Mouse (Mus musculus) neural tube, embryonic 14.5 days (tissue): Measurements from ENCODE around the gene Mapkapk2. TPM values are rescaled to one million over a fixed set of nuclear protein-coding genes. Genes with fewer than 3 reads are reported as not detected.
A peak's percentile ranks its signal among the peaks of the same experiment; 100 is the strongest.
"Not testable (repeated sequence)": the region's sequence is repeated elsewhere in the genome, so short reads cannot be mapped to it uniquely, and the experiment has no call there.

Experiments used
- ATAC-seq: fragments of 200-750 bp; cut with Nextera tagmentation; 2 replicates; pipeline ENCODE4 v1.8.0; 2017; ENCODE audit warnings: low read depth, mild to moderate bottlenecking, moderate TSS enrichment, moderate library complexity
- H3K27ac ChIP-seq: fragments of 300-500 bp; sonication (generic); 2 replicates; pipeline ENCODE4 v1.5.1; 2014; ENCODE audit warnings: low read depth, mild to moderate bottlenecking, control low read depth, low read length, moderate library complexity, mixed read lengths
- H3K27me3 ChIP-seq: fragments of 300-500 bp; sonication (generic); 2 replicates; pipeline ENCODE4 v1.6.1; 2014; ENCODE audit warnings: low read length; ENCODE audit not compliant: control insufficient read depth, insufficient read depth
- H3K36me3 ChIP-seq: fragments of 300-500 bp; sonication (generic); 2 replicates; pipeline ENCODE4 v1.6.1; 2014; ENCODE audit warnings: low read length, mixed read lengths; ENCODE audit not compliant: control insufficient read depth, insufficient read depth
- H3K4me1 ChIP-seq: fragments of 300-500 bp; sonication (generic); 2 replicates; pipeline ENCODE4 v1.6.1; 2014; ENCODE audit warnings: low read length; ENCODE audit not compliant: control insufficient read depth, insufficient read depth
- H3K4me2 ChIP-seq: fragments of 300-500 bp; sonication (generic); 2 replicates; pipeline ENCODE4 v1.6.1; 2014; ENCODE audit warnings: mild to moderate bottlenecking, low read depth, low read length, control low read depth
- H3K4me3 ChIP-seq: fragments of 300-500 bp; sonication (generic); 2 replicates; pipeline ENCODE4 v1.5.1; 2014; ENCODE audit warnings: low read depth, low read length, control low read depth, mixed read lengths
- H3K9ac ChIP-seq: fragments of 300-500 bp; sonication (generic); replicated peaks from 2 replicates; pipeline ENCODE4 v1.6.1; 2014; ENCODE audit warnings: low read depth, mild to moderate bottlenecking, control low read depth, low read length, mixed read lengths
- H3K9me3 ChIP-seq: fragments of 300-500 bp; sonication (generic); 2 replicates; pipeline ENCODE4 v1.6.1; 2016; ENCODE audit warnings: low read length; ENCODE audit not compliant: control insufficient read depth
- WGBS: fragments of 180-500 bp; shearing (Covaris S2); extraction: QIAGEN DNeasy Blood & Tissue Kit; methylation state at CpG from one replicate; pipeline ENCODE4 v1.1.7; 2014; 5-methylcytosine and 5-hydroxymethylcytosine counted together
- polyA plus RNA-seq: library from polyadenylated mRNA; unstranded; fragments of >200 nt; fragmentation: Nextera tagmentation; extraction: Ambion mirVana; gene quantifications from 2 replicates; pipeline ENCODE4 v1.2.1, GENCODE M21; 2014

The Mapkapk2 gene
- 15.8 and 16.1 TPM in 2 replicates for polyA plus RNA-seq

DNA sequence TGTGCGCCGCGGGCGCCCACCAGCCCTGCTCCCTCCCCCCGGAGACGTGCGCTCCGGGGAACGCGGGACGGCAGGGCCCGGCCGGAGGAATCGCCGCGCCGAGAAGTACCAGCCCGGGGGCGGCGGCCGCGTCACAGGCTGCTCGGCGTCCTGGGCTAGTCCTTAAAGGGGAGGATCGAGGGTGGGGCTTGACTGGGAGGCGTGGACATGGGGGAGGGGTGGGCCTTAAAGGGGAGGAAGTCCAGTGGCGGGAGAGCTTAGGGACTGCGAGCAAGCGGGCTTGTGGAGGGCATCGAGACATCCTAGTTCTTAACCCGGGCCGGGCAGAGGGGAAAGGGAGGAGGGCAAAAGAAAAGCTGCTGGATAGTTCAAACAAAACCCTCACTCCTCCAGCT lies at the start of gene Mapkapk2:
Gene Mapkapk2, minus strand, starts transcription at position 127 of the 395 bp plus-strand sequence.
- Histone ChIP-seq H3K27ac (peak within 1 kb of the TSS; percentile 75), H3K9ac (peak within 1 kb of the TSS; percentile 81), H3K4me1 (peaks cover 22% of the 10 kb centered on the region), H3K4me2 (peak within 1 kb of the TSS; percentile 83), H3K36me3 (no peaks in the 10 kb centered on the region), H3K9me3 (no peaks in the 10 kb centered on the region), H3K27me3 (no peaks in the 10 kb centered on the region), H3K4me3 (peak within 1 kb of the TSS; percentile 83)
- 0% methylated on average over 15 of the region's 32 CpGs for WGBS
- ATAC-seq, result peak; percentile 96

DNA sequence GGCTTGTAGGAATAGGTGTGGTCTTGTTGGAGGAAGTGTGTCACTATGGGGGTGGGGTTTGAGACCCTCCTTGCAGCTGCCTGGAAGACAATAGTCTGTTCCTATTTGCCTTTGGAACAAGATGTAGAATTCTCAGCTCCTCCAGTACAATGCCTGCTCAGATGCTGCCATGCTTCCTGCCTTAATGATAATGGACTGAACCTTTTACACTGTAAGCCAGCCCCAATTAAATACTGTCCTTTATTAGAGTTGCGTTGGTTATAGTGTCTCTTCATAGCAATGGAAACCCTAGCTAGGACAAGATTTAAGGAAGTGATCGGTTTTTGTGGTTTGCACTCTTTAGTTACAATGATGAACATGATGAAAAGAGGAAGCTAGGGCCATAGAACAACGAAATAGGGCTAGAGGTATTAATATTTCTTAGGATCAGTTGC lies 48.6 kb upstream of the Mapkapk2 start:
- H3K27me3 ChIP-seq, result no peaks in the 10 kb centered on the region
- H3K36me3 ChIP-seq, result no peaks in the 10 kb centered on the region
- H3K4me2 ChIP-seq, result no peak overlapping the region
- H3K4me1 ChIP-seq, result no peaks in the 10 kb centered on the region
- H3K4me3 ChIP-seq, result no peak overlapping the region
- no peak overlapping the region for H3K9ac ChIP-seq
- 88% methylated on average over 3 of the region's 3 CpGs for WGBS
- no peak overlapping the region for H3K27ac ChIP-seq
- ATAC-seq, result no peak
- no peaks in the 10 kb centered on the region for H3K9me3 ChIP-seq

DNA sequence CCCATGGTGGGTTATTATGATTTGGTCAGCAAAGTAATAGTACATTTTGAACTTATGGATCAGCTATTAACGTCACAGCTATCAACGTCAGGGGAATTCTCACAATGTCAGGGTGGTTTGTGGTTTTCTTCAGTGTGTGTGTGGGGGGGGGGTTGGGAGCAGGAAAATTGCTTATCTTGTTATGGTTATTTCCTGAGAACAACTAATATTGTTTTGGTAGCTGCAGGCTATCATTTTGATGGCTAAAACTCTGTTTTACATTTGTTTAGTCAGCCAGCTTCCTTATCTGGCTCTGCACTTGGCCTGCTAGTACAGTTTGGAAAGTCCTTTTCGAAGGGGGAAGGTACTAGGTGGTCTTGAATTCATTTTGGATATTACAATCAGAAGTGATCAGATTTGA lies 47.6 kb upstream of the Mapkapk2 start:
- H3K36me3 ChIP-seq, H3K9me3 ChIP-seq, H3K27ac ChIP-seq, ATAC-seq, H3K27me3 ChIP-seq, H3K9ac ChIP-seq, H3K4me2 ChIP-seq, H3K4me1 ChIP-seq, H3K4me3 ChIP-seq: not testable (repeated sequence)
- WGBS, result 80% methylated on average over 3 of the region's 3 CpGs

DNA sequence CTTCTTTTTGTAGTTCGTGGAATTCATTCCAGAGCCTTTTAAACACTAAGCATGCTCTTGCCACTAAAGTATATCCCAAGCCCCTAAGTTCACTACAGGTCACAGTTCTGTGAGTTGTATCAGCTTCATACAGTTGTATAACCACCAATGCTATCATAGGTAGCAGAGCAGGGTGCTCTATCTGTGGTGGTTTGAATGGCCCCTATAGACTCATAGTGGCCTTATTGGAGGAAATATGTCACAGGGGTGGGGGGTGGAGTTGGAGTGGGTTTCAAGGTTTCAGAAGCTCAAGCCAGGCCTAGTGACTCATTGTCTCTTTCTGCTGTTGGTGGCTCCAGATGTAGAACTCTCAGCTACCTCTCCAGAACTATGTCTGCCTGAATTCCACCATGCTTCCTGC lies 44.8 kb upstream of the Mapkapk2 start:
- peaks cover 6% of the 10 kb centered on the region; the same call in 1 of the 2 replicates for H3K4me1 ChIP-seq
- no peaks in the 10 kb centered on the region for H3K9me3 ChIP-seq
- no peak overlapping the region for H3K4me3 ChIP-seq
- no peaks in the 10 kb centered on the region for H3K36me3 ChIP-seq
- H3K4me2 ChIP-seq, result no peak overlapping the region
- no peaks in the 10 kb centered on the region for H3K27me3 ChIP-seq
- no peak for ATAC-seq
- WGBS, result 96% methylated on average over 1 of the region's 1 CpGs
- H3K27ac ChIP-seq, result no peak overlapping the region
- H3K9ac ChIP-seq, result no peak overlapping the region

DNA sequence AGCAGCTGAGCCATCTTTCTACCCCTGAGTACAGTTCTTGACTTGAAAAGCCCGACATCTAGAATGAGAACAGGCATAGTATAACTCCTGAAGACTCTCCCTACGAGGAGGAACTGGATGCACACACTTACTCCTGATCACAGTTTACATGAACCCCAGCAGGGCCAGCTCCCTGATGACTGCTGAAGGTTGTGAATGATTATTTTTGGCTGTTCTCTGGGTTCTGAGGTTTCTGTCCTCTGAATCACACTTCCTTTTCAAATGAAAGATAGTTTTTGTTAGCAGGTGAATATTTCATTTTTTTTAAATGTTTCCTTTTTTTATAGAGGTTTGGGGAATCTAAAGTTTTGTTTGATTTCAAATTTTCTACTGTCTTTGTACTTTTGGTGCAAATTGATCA lies 43.8 kb upstream of the Mapkapk2 start:
- H3K9me3 ChIP-seq, result no peaks in the 10 kb centered on the region
- H3K4me3 ChIP-seq, result no peak overlapping the region
- no peaks in the 10 kb centered on the region for H3K27me3 ChIP-seq
- no peak overlapping the region for H3K4me2 ChIP-seq
- WGBS, result 77% methylated on average over 2 of the region's 2 CpGs
- H3K4me1 ChIP-seq, result peaks cover 6% of the 10 kb centered on the region; the same call in 1 of the 2 replicates
- no peak overlapping the region for H3K27ac ChIP-seq
- no peak for ATAC-seq
- no peak overlapping the region for H3K9ac ChIP-seq
- no peaks in the 10 kb centered on the region for H3K36me3 ChIP-seq

DNA sequence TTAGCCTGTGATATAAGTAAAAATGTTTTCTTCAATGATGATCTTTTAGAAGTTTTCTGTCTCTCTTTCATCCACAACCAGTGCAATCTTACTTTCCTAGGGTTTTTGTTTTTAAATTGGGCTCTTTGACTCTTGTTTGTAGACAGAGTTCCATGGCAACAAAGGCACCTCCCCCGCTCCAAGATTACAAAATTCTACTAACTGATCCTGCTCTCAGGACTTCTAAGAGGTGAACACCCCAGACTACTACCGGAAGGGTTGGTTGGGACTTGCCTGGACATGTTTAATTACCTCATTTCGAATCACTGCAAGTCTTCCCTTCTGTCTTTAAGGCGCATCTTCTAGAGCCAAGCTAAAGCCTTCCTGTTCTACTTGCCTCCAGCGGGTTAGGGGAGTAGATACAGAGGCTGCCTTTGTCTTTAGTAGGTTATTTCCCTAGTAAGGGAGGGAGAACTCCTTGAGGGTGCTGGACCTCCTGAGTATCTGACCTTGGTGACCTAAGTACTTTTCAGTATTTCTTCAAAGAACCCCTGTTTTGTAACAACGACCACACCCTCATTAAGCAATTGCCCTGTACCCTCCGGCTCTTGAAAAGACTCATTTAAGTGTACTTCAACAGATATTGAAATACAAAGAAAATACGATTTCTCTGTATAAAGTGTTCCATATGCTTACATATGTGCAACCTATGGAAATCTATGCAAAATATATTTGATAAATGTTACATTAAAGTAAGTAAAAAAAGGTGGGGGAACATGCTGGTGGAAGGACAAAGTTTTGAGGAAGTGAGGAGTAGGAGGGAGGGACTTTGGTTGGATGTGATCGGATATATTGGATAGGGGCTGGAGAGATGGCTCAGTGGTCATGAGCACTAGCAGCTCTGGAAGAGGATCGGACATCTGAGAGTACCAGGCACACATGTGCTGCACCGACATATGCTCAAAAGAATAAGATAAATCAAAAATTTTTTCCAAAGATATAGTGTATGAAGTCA lies 41.8 kb upstream of the Mapkapk2 start:
- no peak overlapping the region for H3K27ac ChIP-seq
- WGBS, result 68% methylated on average over 11 of the region's 11 CpGs

DNA sequence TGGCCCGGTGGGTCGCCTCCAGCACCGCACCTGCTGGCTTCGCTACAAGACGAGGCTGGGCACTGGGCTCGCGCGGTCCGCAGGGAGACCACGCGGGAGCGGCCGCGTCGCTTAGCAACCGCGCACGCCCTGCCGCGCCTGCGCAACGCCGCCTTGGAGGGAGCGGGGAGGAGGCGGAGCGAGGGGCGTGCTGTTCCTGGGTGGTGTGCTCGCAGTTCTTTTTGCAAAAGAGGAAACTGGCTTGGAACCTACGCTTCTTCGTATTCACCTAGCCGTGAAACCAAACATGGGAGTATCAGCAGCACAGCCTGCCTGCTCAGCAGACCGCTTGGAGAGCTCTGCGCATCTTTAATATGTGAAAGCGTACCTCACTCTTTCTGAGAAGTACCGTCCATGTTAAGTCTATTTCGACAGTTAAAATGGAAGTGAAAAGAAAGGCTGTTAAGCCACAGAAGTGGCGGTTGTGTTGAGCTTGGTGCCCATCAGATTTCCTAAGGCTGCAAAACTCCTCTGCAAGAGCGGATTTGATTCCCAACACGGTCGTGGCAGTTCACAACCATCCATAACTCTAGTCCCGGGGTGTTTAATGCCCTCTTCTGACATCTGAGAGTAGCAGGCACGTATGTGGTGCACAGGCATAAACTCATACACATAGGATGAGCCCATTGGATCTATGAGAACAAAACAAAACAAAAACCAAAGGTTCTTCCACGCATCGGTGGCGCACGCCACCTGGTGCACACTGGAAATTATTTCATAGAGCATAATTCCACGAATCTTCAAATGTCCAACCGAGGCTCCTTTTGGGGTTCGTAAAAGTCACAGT lies 40.8 kb upstream of the Mapkapk2 start, which contains the start of gene Dyrk3:
Gene Dyrk3, minus strand, starts transcription at position 150 of the 826 bp plus-strand sequence.
- Histone ChIP-seq H3K36me3 (no peaks in the 10 kb centered on the region), H3K4me2 (peak within 1 kb of the TSS; percentile 47), H3K4me3 (peak within 1 kb of the TSS; percentile 75), H3K9ac (peak within 1 kb of the TSS; percentile 86), H3K9me3 (no peaks in the 10 kb centered on the region), H3K4me1 (peaks cover 9% of the 10 kb centered on the region), H3K27me3 (no peaks in the 10 kb centered on the region), H3K27ac (peak within 1 kb of the TSS; percentile 86)
- WGBS, result 6% methylated on average over 48 of the region's 49 CpGs
- peak; percentile 97 for ATAC-seq

More for the DNA sequence above, 41.8 kb upstream of the Mapkapk2 start:
- Histone ChIP-seq H3K4me1 (peaks cover 6% of the 10 kb centered on the region), H3K9ac (no peak overlapping the region), H3K27me3 (no peaks in the 10 kb centered on the region), H3K4me2 (peak overlapping the region; percentile 47), H3K9me3 (no peaks in the 10 kb centered on the region), H3K4me3 (peak overlapping the region; percentile 75; the same call in 1 of the 2 replicates), H3K36me3 (no peaks in the 10 kb centered on the region)
- ATAC-seq, result no peak

DNA sequence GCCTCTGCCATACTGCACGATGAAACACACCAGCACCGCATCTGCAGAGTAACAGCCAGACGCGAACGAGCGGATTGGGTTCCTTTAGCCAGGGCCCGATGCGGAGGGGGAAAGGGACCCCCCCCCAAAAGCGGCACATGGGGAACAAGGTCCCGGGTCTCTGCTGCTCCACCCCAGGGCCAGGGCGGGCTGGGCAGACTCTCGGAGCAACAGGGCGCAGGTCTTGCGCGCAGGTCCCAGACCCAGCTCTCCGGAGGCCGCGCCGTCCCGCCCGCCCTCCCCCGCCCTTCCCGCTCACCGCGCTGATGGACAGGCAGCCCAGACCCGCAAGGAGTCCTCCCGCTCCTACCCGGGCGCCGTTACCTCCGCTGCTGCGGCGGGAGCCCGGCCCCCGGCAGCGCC lies 40.1 kb upstream of the Mapkapk2 start:
- 0% methylated on average over 16 of the region's 36 CpGs for WGBS
- Histone ChIP-seq H3K9ac (peak overlapping the region; percentile 86), H3K9me3 (no peaks in the 10 kb centered on the region), H3K4me1 (peaks cover 9% of the 10 kb centered on the region), H3K4me2 (peak overlapping the region; percentile 47), H3K27me3 (no peaks in the 10 kb centered on the region), H3K27ac (peak overlapping the region; percentile 86), H3K4me3 (peak overlapping the region; percentile 75), H3K36me3 (no peaks in the 10 kb centered on the region)
- peak; percentile 90 for ATAC-seq
